Mouse (Mus musculus) hindbrain, embryonic 16.5 days (tissue): ENCODE results near the gene Gen1. TPM values are rescaled to one million over a fixed set of nuclear protein-coding genes. Genes with fewer than 3 reads are reported as not detected.
A peak's percentile ranks its signal among the peaks of the same experiment; 100 is the strongest.

Source experiments
- ATAC-seq: fragments of 200-750 bp; cut with Nextera tagmentation; 2 replicates; pipeline ENCODE4 v1.8.0; 2017; ENCODE audit warnings: moderate TSS enrichment, moderate library complexity
- H3K27ac ChIP-seq: fragments of 300-500 bp; sonication (generic); 2 replicates; pipeline ENCODE4 v1.5.1; 2014; ENCODE audit warnings: low read depth, mild to moderate bottlenecking, control low read depth, low read length, moderate library complexity
- H3K27me3 ChIP-seq: fragments of 300-500 bp; sonication (generic); replicated peaks from 2 replicates; pipeline ENCODE4 v1.6.1; 2014; ENCODE audit warnings: low read length; ENCODE audit not compliant: control insufficient read depth, insufficient read depth
- H3K36me3 ChIP-seq: fragments of 300-500 bp; sonication (generic); 2 replicates; pipeline ENCODE4 v1.6.1; 2014; ENCODE audit warnings: mild to moderate bottlenecking, low read length, moderate library complexity, mixed read lengths; ENCODE audit not compliant: control insufficient read depth, insufficient read depth
- H3K4me1 ChIP-seq: fragments of 300-500 bp; sonication (generic); 2 replicates; pipeline ENCODE4 v1.6.1; 2014; ENCODE audit warnings: low read depth, low read length; ENCODE audit not compliant: control insufficient read depth, insufficient read depth
- H3K4me2 ChIP-seq: fragments of 300-500 bp; sonication (generic); 2 replicates; pipeline ENCODE4 v1.6.1; 2014; ENCODE audit warnings: mild to moderate bottlenecking, low read length, control low read depth, moderate library complexity
- H3K4me3 ChIP-seq: fragments of 300-500 bp; sonication (generic); 2 replicates; pipeline ENCODE4 v1.5.1; 2014; ENCODE audit warnings: mild to moderate bottlenecking, low read length, control low read depth, moderate library complexity
- H3K9ac ChIP-seq: fragments of 300-500 bp; sonication (generic); 2 replicates; pipeline ENCODE4 v1.6.1; 2014; ENCODE audit warnings: low read depth, mild to moderate bottlenecking, control low read depth, low read length, moderate library complexity
- H3K9me3 ChIP-seq: fragments of 300-500 bp; sonication (generic); 2 replicates; pipeline ENCODE4 v1.6.1; 2014; ENCODE audit warnings: mild to moderate bottlenecking, low read length, moderate library complexity; ENCODE audit not compliant: control insufficient read depth
- WGBS: fragments of 180-500 bp; shearing (Covaris S2); extraction: QIAGEN DNeasy Blood & Tissue Kit; methylation state at CpG from one replicate; pipeline ENCODE4 v1.1.7; 2014; 5-methylcytosine and 5-hydroxymethylcytosine counted together
- polyA plus RNA-seq: library from polyadenylated mRNA; unstranded; fragments of >200 nt; fragmentation: Nextera tagmentation; extraction: Ambion mirVana; gene quantifications from 2 replicates; pipeline ENCODE4 v1.2.1, GENCODE M21; 2015

The Gen1 gene
- polyA plus RNA-seq, 1 experiment from 2014 or later: 2.1 TPM

DNA sequence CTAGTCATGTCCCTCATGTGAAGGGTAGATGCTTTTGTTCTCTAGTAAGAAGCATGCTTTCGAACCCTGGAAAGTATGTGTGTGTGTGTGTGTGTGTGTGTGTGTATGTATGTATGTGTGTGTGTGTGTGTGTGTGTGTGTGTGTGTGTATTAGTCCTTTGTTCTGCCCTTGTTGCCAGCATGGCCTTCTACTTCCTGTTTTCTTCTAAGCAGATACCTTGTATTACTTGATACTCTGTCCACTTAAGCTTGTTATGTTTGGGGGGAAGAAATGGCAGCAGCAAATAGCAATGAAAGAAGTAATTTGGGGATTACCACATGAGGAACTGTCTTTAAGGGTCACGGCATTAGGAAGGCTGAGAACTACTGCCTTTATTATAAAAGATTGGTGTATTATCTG, 11.0 kb upstream of the Gen1 start:
- WGBS: 94% methylated on average over 2 of the region's 2 CpGs
- H3K4me2 ChIP-seq: no peak overlapping the region
- no peaks in the 10 kb centered on the region for H3K4me1 ChIP-seq
- peaks cover 7% of the 10 kb centered on the region; the same call in 1 of the 2 replicates for H3K36me3 ChIP-seq
- no peak overlapping the region for H3K4me3 ChIP-seq
- no peak overlapping the region for H3K9ac ChIP-seq
- no peaks in the 10 kb centered on the region for H3K9me3 ChIP-seq
- H3K27ac ChIP-seq: no peak overlapping the region
- ATAC-seq: no peak
- no peaks in the 10 kb centered on the region for H3K27me3 ChIP-seq

DNA sequence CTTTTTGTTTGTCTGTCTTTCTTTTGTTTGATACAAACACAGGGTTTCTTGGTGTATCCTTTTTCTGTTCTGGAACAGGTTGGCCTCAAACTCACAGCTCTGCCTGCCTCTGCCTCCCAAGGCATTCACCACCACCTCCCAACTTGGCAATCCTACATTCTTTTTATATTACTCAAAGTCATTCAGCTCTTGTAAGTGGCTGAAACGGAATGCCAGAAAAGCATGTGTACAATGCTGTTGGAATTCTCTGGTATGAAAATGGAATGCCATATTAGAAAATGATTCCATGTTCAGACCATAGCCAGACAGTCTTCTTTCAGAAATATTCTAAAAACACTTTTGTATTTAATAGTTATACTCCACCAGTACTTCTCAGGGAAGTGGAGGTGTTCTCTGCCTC, 7.6 kb upstream of the Gen1 start:
- ATAC-seq: no peak
- Histone ChIP-seq H3K4me1 (peaks cover 7% of the 10 kb centered on the region), H3K4me3 (no peak overlapping the region), H3K36me3 (peaks cover 3% of the 10 kb centered on the region; the same call in 1 of the 2 replicates), H3K27ac (no peak overlapping the region), H3K4me2 (no peak overlapping the region), H3K9ac (no peak overlapping the region), H3K27me3 (no peaks in the 10 kb centered on the region), H3K9me3 (no peaks in the 10 kb centered on the region)
- 81% methylated on average over 1 of the region's 1 CpGs for WGBS

DNA sequence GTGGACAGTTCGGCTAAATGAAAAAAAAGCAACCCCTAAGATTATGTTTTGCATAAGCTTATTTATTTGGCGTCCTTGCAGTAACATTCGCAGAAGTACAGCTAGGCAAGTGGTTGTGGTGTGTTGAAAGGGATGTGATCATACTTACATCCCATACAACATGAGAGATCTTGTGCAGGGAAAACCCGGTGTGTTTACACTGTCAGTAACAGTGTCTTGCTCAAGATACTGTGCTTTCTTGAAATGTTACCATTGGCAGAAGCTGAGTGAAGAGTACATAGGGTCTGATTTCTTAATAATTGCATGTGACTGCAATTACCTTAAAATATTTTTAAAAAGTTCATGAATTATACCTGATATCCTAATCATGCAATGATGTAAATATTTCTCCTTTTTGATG, 7.0 kb upstream of the Gen1 start:
- Histone ChIP-seq H3K36me3 (peaks cover 3% of the 10 kb centered on the region; the same call in 1 of the 2 replicates), H3K27ac (no peak overlapping the region), H3K9me3 (no peaks in the 10 kb centered on the region), H3K4me2 (no peak overlapping the region), H3K9ac (no peak overlapping the region), H3K27me3 (no peaks in the 10 kb centered on the region), H3K4me1 (peaks cover 13% of the 10 kb centered on the region), H3K4me3 (no peak overlapping the region)
- 94% methylated on average over 4 of the region's 4 CpGs for WGBS
- ATAC-seq: no peak

DNA sequence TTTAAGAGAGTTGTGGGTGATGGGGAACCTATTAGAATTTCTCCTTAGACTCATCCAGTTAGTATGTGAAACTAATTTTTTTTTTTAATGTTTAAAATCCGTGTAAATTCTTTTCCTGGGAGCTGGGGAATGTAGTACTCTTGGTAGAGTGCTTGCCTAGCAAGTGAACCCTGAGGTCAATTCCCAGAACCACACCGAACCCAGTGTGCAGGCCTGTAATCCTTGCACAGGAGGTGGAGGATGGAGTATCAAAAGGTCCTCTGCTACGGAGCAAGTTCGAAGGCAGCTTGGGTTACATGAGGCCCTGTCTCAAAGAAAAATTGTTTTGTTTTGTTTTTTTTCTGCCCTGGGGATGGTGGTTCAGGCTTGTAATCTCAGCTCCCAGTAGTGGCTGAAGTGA, 1.4 kb upstream of the Gen1 start:
- Histone ChIP-seq H3K36me3 (no peaks in the 10 kb centered on the region), H3K4me3 (peak overlapping the region; percentile 95), H3K27ac (peak overlapping the region; percentile 93; the same call in 1 of the 2 replicates), H3K9me3 (no peaks in the 10 kb centered on the region), H3K4me1 (peaks cover 31% of the 10 kb centered on the region), H3K27me3 (no peaks in the 10 kb centered on the region), H3K9ac (peak overlapping the region; percentile 98; the same call in 1 of the 2 replicates), H3K4me2 (peak overlapping the region; percentile 90)
- no peak for ATAC-seq
- WGBS: 3% methylated on average over 4 of the region's 4 CpGs

DNA sequence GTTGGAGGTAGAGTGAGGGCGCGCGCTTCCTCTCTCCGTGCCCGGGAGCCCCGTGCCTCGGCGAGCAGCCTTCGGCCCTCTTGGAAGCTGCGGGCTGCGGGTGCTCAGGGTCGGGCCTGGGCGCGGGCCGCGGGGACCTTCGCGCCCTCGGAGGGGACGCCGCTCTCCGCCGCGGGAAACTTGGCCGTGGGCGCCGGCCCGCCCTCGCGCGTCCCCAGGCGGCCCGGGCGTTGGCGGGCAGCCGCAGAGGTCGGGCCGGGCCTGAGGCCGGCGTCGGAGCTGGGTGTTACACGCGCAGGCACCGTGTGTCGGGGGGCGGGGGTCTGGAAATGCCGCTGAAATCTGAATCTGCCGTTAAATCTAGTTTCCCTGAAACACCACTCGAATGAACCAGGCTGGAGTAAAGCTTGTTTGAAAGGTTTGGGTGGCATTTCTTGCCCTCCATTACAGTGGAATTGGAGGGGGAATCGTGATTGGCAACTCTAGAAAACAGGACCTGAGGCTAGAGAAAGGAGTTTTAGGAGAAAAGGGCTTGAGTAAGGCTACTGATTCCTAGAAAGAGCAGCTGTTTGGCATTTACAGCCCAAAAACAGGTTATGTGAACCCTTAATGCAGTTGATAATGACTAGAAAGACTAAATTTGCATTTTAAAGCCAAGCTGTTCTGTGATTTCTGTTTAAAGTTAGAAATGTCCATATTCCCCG, 833 bp upstream of the Gen1 start:
- WGBS: under 1% methylated on average over 31 of the region's 51 CpGs

DNA sequence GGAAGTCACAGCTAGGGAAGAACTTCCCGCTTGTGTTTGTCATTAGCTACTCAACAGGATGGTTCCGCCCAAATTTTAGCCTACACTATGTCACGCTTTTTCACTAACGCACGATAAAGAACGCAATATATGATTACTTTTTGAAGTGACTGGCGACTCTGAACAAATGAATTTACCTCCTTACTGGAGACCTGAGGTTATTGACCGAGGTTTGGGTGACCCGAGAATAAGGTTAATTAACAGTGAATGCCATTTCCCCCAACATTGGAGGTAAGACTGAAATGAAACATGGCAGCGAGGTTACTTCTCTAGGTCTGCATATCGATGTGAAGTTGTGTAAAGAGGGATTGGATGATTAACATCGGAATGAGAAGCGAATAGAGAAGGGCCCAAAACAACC, 706 bp downstream of the Gen1 start:
- Histone ChIP-seq H3K36me3 (no peaks in the 10 kb centered on the region), H3K4me1 (peaks cover 31% of the 10 kb centered on the region), H3K9ac (peak overlapping the region; percentile 98), H3K27ac (no peak overlapping the region), H3K4me3 (peak overlapping the region; percentile 95), H3K9me3 (no peaks in the 10 kb centered on the region), H3K4me2 (peak overlapping the region; percentile 99), H3K27me3 (no peaks in the 10 kb centered on the region)
- no peak for ATAC-seq
- 5% methylated on average over 13 of the region's 13 CpGs for WGBS

More for the DNA sequence above, 833 bp upstream of the Gen1 start:
- peak overlapping the region; percentile 90 for H3K4me2 ChIP-seq
- H3K27me3 ChIP-seq: no peaks in the 10 kb centered on the region
- H3K9me3 ChIP-seq: no peaks in the 10 kb centered on the region
- H3K4me3 ChIP-seq: peak overlapping the region; percentile 95
- H3K4me1 ChIP-seq: peaks cover 31% of the 10 kb centered on the region
- H3K9ac ChIP-seq: peak overlapping the region; percentile 98
- H3K36me3 ChIP-seq: no peaks in the 10 kb centered on the region
- peak overlapping the region; percentile 93 for H3K27ac ChIP-seq
- peak; percentile 83 for ATAC-seq

DNA sequence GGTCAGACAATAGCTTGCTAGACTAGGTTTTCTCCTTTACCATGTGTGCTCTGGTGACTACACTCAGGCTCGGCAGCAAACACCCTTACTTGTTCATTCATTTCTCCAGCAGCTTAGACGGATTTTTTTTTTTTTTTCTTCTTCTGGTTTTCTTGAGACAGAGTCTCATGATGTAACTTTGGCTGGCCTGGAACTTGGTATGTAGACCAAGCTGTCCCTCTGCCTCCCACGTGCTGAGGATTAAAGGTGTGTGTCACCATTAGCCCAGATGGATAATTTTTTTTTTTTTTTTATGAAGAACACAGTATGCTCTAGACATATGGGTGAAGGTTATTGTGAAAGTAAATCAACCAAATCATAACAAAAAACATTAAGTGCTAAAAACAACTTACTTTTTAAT, 15.3 kb downstream of the Gen1 start:
- no peak overlapping the region for H3K4me2 ChIP-seq
- no peak for ATAC-seq
- H3K36me3 ChIP-seq: no peaks in the 10 kb centered on the region
- no peaks in the 10 kb centered on the region for H3K9me3 ChIP-seq
- no peaks in the 10 kb centered on the region for H3K4me1 ChIP-seq
- no peak overlapping the region for H3K4me3 ChIP-seq
- 83% methylated on average over 3 of the region's 3 CpGs for WGBS
- H3K27ac ChIP-seq: no peak overlapping the region
- H3K9ac ChIP-seq: no peak overlapping the region
- H3K27me3 ChIP-seq: no peaks in the 10 kb centered on the region

DNA sequence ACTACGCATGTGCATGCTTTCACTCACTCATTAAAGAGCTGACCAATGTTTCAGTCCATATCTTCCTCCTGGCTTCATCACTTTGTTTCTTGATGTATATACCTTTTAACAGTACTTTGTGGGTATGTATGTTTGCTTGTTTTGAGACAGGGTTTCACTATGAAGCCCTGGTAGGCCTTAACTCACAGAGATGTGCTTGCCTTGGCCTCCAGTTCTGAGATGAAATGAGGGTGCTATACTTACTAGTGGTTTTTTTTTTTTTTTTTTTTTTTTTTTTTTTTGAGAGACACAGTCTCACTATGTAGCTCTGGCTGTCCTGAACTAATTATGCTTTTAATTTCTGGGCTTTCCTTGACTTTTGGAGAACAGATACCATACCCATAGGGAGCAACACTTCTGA, 18.1 kb downstream of the Gen1 start:
- 100% methylated on average over 1 of the region's 1 CpGs for WGBS
- H3K9ac ChIP-seq: no peak overlapping the region
- no peak overlapping the region for H3K4me3 ChIP-seq
- no peaks in the 10 kb centered on the region for H3K36me3 ChIP-seq
- H3K27ac ChIP-seq: no peak overlapping the region
- no peak for ATAC-seq
- H3K4me2 ChIP-seq: no peak overlapping the region
- H3K27me3 ChIP-seq: no peaks in the 10 kb centered on the region
- H3K9me3 ChIP-seq: no peaks in the 10 kb centered on the region
- no peaks in the 10 kb centered on the region for H3K4me1 ChIP-seq

DNA sequence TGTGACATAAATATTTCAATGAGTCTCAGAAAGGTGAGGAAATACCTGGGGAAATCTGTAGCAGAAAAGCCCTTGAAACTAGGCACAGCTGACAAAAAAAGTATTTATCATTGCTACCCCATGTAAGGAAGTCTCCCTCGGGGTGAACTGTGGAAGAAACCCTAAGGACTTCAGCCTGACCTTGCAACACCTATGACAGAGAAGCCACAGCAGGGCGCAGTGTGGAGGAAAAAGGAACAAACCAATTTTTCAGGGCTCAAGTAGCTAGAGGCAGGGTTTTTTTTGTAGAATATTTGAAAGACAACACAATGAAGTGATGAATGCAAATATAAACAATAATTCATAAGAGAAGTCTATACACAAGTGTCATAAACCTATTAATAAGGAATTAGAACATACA, 29.6 kb downstream of the Gen1 start:
- Histone ChIP-seq H3K36me3 (no peaks in the 10 kb centered on the region), H3K27me3 (no peaks in the 10 kb centered on the region), H3K4me1 (no peaks in the 10 kb centered on the region), H3K27ac (no peak overlapping the region), H3K4me2 (no peak overlapping the region), H3K9me3 (no peaks in the 10 kb centered on the region), H3K4me3 (no peak overlapping the region), H3K9ac (no peak overlapping the region)
- no peak for ATAC-seq
- WGBS: 73% methylated on average over 2 of the region's 2 CpGs
